Mouse (Mus musculus) CH12.LX (cell line): ENCODE data around the gene Npm1.

ENCODE experiments used
- CHD2 ChIP-seq: IDR thresholded peaks from 2 replicates; pipeline ENCODE4 v1.6.1; 2011; ENCODE audit warnings: low read length, improper control_type of control experiment
- CTCF ChIP-seq, 2 experiments: IDR thresholded peaks in 1 of 2; conservative IDR thresholded peaks in 1 of 2; 2 replicates each; pipeline ENCODE4 v1.5.1; 2011 to 2012; ENCODE audit warnings: low read depth in 2 of 2, low read length in 2 of 2, improper control_type of control experiment in 1 of 2, inconsistent platforms in 1 of 2, mild to moderate bottlenecking in 1 of 2, moderate library complexity in 1 of 2
- ELF1 ChIP-seq: IDR thresholded peaks from 2 replicates; pipeline ENCODE4 v1.6.1; 2014; ENCODE audit warnings: low read depth, mild to moderate bottlenecking, inconsistent platforms, low read length, improper control_type of control experiment
- EP300 ChIP-seq: IDR thresholded peaks from 2 replicates; pipeline ENCODE4 v1.6.1; 2011; ENCODE audit warnings: low read length, improper control_type of control experiment
- ETS1 ChIP-seq: conservative IDR thresholded peaks from 2 replicates; pipeline ENCODE4 v1.6.1; 2012; ENCODE audit warnings: low read depth, mild to moderate bottlenecking, inconsistent platforms, low read length, improper control_type of control experiment, moderate library complexity
- HCFC1 ChIP-seq: IDR thresholded peaks from 2 replicates; pipeline ENCODE4 v1.6.1; 2012; ENCODE audit warnings: low read depth, mild to moderate bottlenecking, inconsistent platforms, low read length, improper control_type of control experiment
- MAFK ChIP-seq: IDR thresholded peaks from 2 replicates; pipeline ENCODE4 v1.6.1; 2011; ENCODE audit warnings: low read length, improper control_type of control experiment; ENCODE audit not compliant: insufficient replicate concordance
- NRF1 ChIP-seq: IDR thresholded peaks from 2 replicates; pipeline ENCODE4 v1.6.1; 2014; ENCODE audit warnings: low read depth, mild to moderate bottlenecking, inconsistent platforms, low read length, improper control_type of control experiment, moderate library complexity
- POLR2A ChIP-seq: IDR thresholded peaks from 2 replicates; pipeline ENCODE4 v1.6.1; 2011; ENCODE audit warnings: low read depth, mild to moderate bottlenecking, improper control_type of control experiment, low read length
- RCOR1 ChIP-seq: conservative IDR thresholded peaks from 2 replicates; pipeline ENCODE4 v1.6.1; 2012; ENCODE audit warnings: low read depth, mild to moderate bottlenecking, inconsistent platforms, low read length, improper control_type of control experiment
- TCF12 ChIP-seq: IDR thresholded peaks from 2 replicates; pipeline ENCODE4 v1.6.1; 2014; ENCODE audit warnings: low read depth, mild to moderate bottlenecking, inconsistent platforms, low read length, improper control_type of control experiment
- UBTF ChIP-seq: IDR thresholded peaks from 2 replicates; pipeline ENCODE4 v1.6.1; 2012; ENCODE audit warnings: low read depth, mild to moderate bottlenecking, inconsistent platforms, low read length, improper control_type of control experiment, moderate library complexity

- no peak for TF ChIP-seq POLR2A
- no peak for TF ChIP-seq TCF12
- no peak for TF ChIP-seq CTCF (conservative IDR thresholded peaks at IDR 0.05 in 1 of 2, IDR thresholded peaks at IDR 0.05 in 1 of 2; ENCODE audit: low read depth in 2 of 2, low read length in 2 of 2)
- no peak for TF ChIP-seq ETS1
- TF ChIP-seq EP300: no peak
- no peak for TF ChIP-seq HCFC1
- TF ChIP-seq ELF1: no peak
- no peak for TF ChIP-seq RCOR1
- no peak for TF ChIP-seq UBTF
- no peak for TF ChIP-seq NRF1
- TF ChIP-seq CHD2: no peak
- no peak for TF ChIP-seq MAFK
These were observed 42.0 kb upstream of the Npm1 start for GRCm38 (mm10) chr11:33204966-33205365.
